Mouse (Mus musculus): Measurements from ENCODE around the gene Tars2. TPM values are rescaled to one million over a fixed set of nuclear protein-coding genes. Genes with fewer than 3 reads are reported as not detected.

The Tars2 gene
- total and polyA plus RNA-seq, 3 experiments = 141 to 237 TPM; not detected in 1

- no peak overlapping the region for H3K9ac ChIP-seq (ENCODE audit: control insufficient read depth, low read depth, low read length, poor library complexity, severe bottlenecking)
- no peaks in the 10 kb centered on the region for H3K9me3 ChIP-seq (replicated peaks; ENCODE audit: insufficient read depth, low read length)
- no peak overlapping the region for H3K27ac ChIP-seq (ENCODE audit: control insufficient read depth, low read depth, low read length)
- H3K79me2 ChIP-seq (ENCODE audit: control insufficient read depth, insufficient read depth, low read length, poor library complexity) = no peaks in the 10 kb centered on the region
- TF ChIP-seq CHD2 (IDR thresholded peaks at IDR 0.05; ENCODE audit: low read length) (no peak), POLR2A (IDR thresholded peaks at IDR 0.05; ENCODE audit: control insufficient read depth in 1 of 2, insufficient read depth in 1 of 2, low read depth in 1 of 2, low read length in 2 of 2, poor library complexity in 1 of 2) (no peak), ZMIZ1 (IDR thresholded peaks at IDR 0.05; ENCODE audit: low read depth, low read length) (no peak), ZNF384 (IDR thresholded peaks at IDR 0.05; ENCODE audit: low read depth, low read length) (no peak), POLR2AphosphoS2 (IDR thresholded peaks at IDR 0.05; ENCODE audit: low read length) (no peak), UBTF (IDR thresholded peaks at IDR 0.05; ENCODE audit: borderline replicate concordance, insufficient read depth, low read depth, low read length) (no peak), GATA1 (IDR thresholded peaks at IDR 0.05; ENCODE audit: low read depth, low read length) (no peak), RAD21 (IDR thresholded peaks at IDR 0.05; ENCODE audit: low read depth, low read length) (no peak)
- H3K4me3 ChIP-seq (ENCODE audit: control insufficient read depth in 1 of 2, insufficient read depth in 1 of 2, low read depth in 2 of 2, low read length in 2 of 2) = no peak overlapping the region
- no peak for DNase-seq (ENCODE audit: low read depth, low spot score)
- 0 out of 4 replicates have a peak, but pooled peaks cover 0 to 3% of the 10 kb centered on the region in 2 experiments for H3K36me3 ChIP-seq (ENCODE audit: control insufficient read depth in 1 of 2, insufficient read depth in 2 of 2, low read length in 2 of 2)
- peaks cover 0 to 3% of the 10 kb centered on the region in 2 experiments; a peak in 2 of 4 replicates for H3K4me1 ChIP-seq (ENCODE audit: control insufficient read depth in 1 of 2, insufficient read depth in 2 of 2, low read length in 2 of 2)
- no peaks in the 10 kb centered on the region for H3K27me3 ChIP-seq (ENCODE audit: control insufficient read depth in 1 of 2, insufficient read depth in 2 of 2, low read length in 2 of 2)
These were observed 56.7 kb downstream of the Tars2 start for GRCm38 (mm10) chr3:95703276-95703675.

- no peak overlapping the region for H3K4me3 ChIP-seq (ENCODE audit: control insufficient read depth in 1 of 2, insufficient read depth in 1 of 2, low read depth in 2 of 2, low read length in 2 of 2)
- TF ChIP-seq HCFC1 (IDR thresholded peaks at IDR 0.05; ENCODE audit: low read depth, low read length) = no peak
- no peak for TF ChIP-seq GABPA (IDR thresholded peaks at IDR 0.05; ENCODE audit: low read depth, low read length)
- TF ChIP-seq ELF1 (IDR thresholded peaks at IDR 0.05; ENCODE audit: low read depth, low read length) = no peak
- no peak for TF ChIP-seq ZKSCAN1 (IDR thresholded peaks at IDR 0.05; ENCODE audit: low read depth, low read length)
- TF ChIP-seq CHD1 (IDR thresholded peaks at IDR 0.05; ENCODE audit: low read depth, low read length) = no peak
- peaks cover 0 to 3% of the 10 kb centered on the region in 2 experiments; a peak in 2 of 4 replicates for H3K4me1 ChIP-seq (ENCODE audit: control insufficient read depth in 1 of 2, insufficient read depth in 2 of 2, low read length in 2 of 2)
- H3K9me3 ChIP-seq (replicated peaks; ENCODE audit: insufficient read depth, low read length) = no peaks in the 10 kb centered on the region
- H3K27me3 ChIP-seq (ENCODE audit: control insufficient read depth in 1 of 2, insufficient read depth in 2 of 2, low read length in 2 of 2) = no peaks in the 10 kb centered on the region
- no peak overlapping the region for H3K27ac ChIP-seq (ENCODE audit: control insufficient read depth, low read depth, low read length)
- H3K36me3 ChIP-seq (ENCODE audit: control insufficient read depth in 1 of 2, insufficient read depth in 2 of 2, low read length in 2 of 2) = 0 out of 4 replicates have a peak, but pooled peaks cover 0 to 3% of the 10 kb centered on the region in 2 experiments
- H3K9ac ChIP-seq (ENCODE audit: control insufficient read depth, low read depth, low read length, poor library complexity, severe bottlenecking) = no peak overlapping the region
- no peak for DNase-seq (ENCODE audit: low read depth, low spot score)
- H3K79me2 ChIP-seq (ENCODE audit: control insufficient read depth, insufficient read depth, low read length, poor library complexity) = no peaks in the 10 kb centered on the region
These were observed 58.0 kb downstream of the Tars2 start for GRCm38 (mm10) chr3:95701877-95702540.

GRCm38 (mm10) chr3:95701085-95701484, 58.9 kb downstream of the Tars2 start:
- H3K9me3 ChIP-seq (replicated peaks; ENCODE audit: insufficient read depth, low read length) = no peaks in the 10 kb centered on the region
- peaks cover 0 to 3% of the 10 kb centered on the region in 2 experiments; a peak in 2 of 4 replicates for H3K4me1 ChIP-seq (ENCODE audit: control insufficient read depth in 1 of 2, insufficient read depth in 2 of 2, low read length in 2 of 2)
- H3K27ac ChIP-seq (ENCODE audit: control insufficient read depth, low read depth, low read length) = no peak overlapping the region
- DNase-seq (ENCODE audit: low read depth, low spot score) = no peak
- TF ChIP-seq GATA1 (IDR thresholded peaks at IDR 0.05; ENCODE audit: low read depth, low read length) (no peak), USF2 (IDR thresholded peaks at IDR 0.05; ENCODE audit: borderline replicate concordance in 1 of 2, insufficient read depth in 1 of 2, low read depth in 1 of 2, low read length in 2 of 2) (no peak), USF1 (IDR thresholded peaks at IDR 0.05; ENCODE audit: low read depth, low read length) (no peak), MYC (IDR thresholded peaks at IDR 0.05; ENCODE audit: low read depth, low read length) (no peak), NELFE (IDR thresholded peaks at IDR 0.05; ENCODE audit: low read depth, low read length) (no peak), TCF12 (IDR thresholded peaks at IDR 0.05; ENCODE audit: low read depth, low read length) (no peak), HCFC1 (IDR thresholded peaks at IDR 0.05; ENCODE audit: low read depth, low read length) (no peak), POLR2A (IDR thresholded peaks at IDR 0.05; ENCODE audit: control insufficient read depth in 1 of 2, insufficient read depth in 1 of 2, low read depth in 1 of 2, low read length in 2 of 2, poor library complexity in 1 of 2) (no peak), RCOR1 (IDR thresholded peaks at IDR 0.05; ENCODE audit: low read depth, low read length) (no peak), KAT2A (conservative IDR thresholded peaks at IDR 0.05; ENCODE audit: low read depth, low read length) (no peak), MAZ (IDR thresholded peaks at IDR 0.05; ENCODE audit: low read depth, low read length) (no peak)
- no peak overlapping the region for H3K9ac ChIP-seq (ENCODE audit: control insufficient read depth, low read depth, low read length, poor library complexity, severe bottlenecking)
- no peaks in the 10 kb centered on the region for H3K79me2 ChIP-seq (ENCODE audit: control insufficient read depth, insufficient read depth, low read length, poor library complexity)
- H3K36me3 ChIP-seq (ENCODE audit: control insufficient read depth in 1 of 2, insufficient read depth in 2 of 2, low read length in 2 of 2) = 0 out of 4 replicates have a peak, but pooled peaks cover 0 to 3% of the 10 kb centered on the region in 2 experiments
- H3K4me3 ChIP-seq (ENCODE audit: control insufficient read depth in 1 of 2, insufficient read depth in 1 of 2, low read depth in 2 of 2, low read length in 2 of 2) = no peak overlapping the region
- H3K27me3 ChIP-seq (ENCODE audit: control insufficient read depth in 1 of 2, insufficient read depth in 2 of 2, low read length in 2 of 2) = no peaks in the 10 kb centered on the region
